8 mouse cellular contexts compared by ENCODE assay signal in genomic region chr2:146958951-146959821, GRCm38 (mm10). TPM values are rescaled to one million over a fixed set of nuclear protein-coding genes. Genes with fewer than 3 reads are reported as not detected.
A peak's percentile ranks its signal among the peaks of the same experiment; 100 is the strongest.
DNase-seq lines count a peak whose midpoint lies in the region; ATAC-seq and TF ChIP-seq lines count a peak whose summit lies in the region.

No protein-coding gene starts in this region.

- TF ChIP-seq RAD21 in MEL (IDR thresholded peaks at IDR 0.05; ENCODE audit: low read depth, low read length): peak; percentile 80

- H3K79me2 ChIP-seq in MEL (ENCODE audit: control insufficient read depth, insufficient read depth, low read length, poor library complexity): no peaks in the 10 kb centered on the region

- H3K9me3 ChIP-seq in MEL (replicated peaks; ENCODE audit: insufficient read depth, low read length): no peaks in the 10 kb centered on the region

- DNase-seq in MEL (ENCODE audit: low read depth, low spot score): peak; percentile 86
- peak; percentile 71 to 82 for DNase-seq in cerebellum, adult 2 months
- DNase-seq in forelimb bud, embryonic 11.5 days (ENCODE audit: low read depth, low spot score): peak; percentile 83
- DNase-seq in heart, postnatal 4 days: peak; percentile 91
- peak; percentile 72 to 88 for DNase-seq in layer of hippocampus, adult 2 months (ENCODE audit: low spot score in 2 of 2)
- DNase-seq in lung, adult 2 months: peak; percentile 84
- peak; percentile 64 for DNase-seq in testis, postnatal 14 days (ENCODE audit: low spot score)

- ATAC-seq in neutrophil, adult 5-6 weeks (ENCODE audit: extremely low read depth, insufficient number of reproducible peaks, low FRiP score, poor library complexity, severe bottlenecking): peak; percentile 83; the same call in 1 of the 2 replicates

- WGBS in cerebellum, adult 2 months: 3% methylated on average over 21 of the region's 21 CpGs
- WGBS in lung, adult 2 months: 5% methylated on average over 21 of the region's 21 CpGs

- peak overlapping the region; percentile 33; the same call in 1 of the 2 replicates for H3K9ac ChIP-seq in MEL (ENCODE audit: control insufficient read depth, low read depth, low read length, poor library complexity, severe bottlenecking)

- H3K27ac ChIP-seq in MEL (ENCODE audit: control insufficient read depth, low read depth, low read length): no peak overlapping the region
- peak overlapping the region; percentile 20; the same call in 1 of the 2 replicates for H3K27ac ChIP-seq in cerebellum, adult 2 months (ENCODE audit: insufficient read depth, low read length)
- peak overlapping the region; percentile 85 for H3K27ac ChIP-seq in layer of hippocampus, adult 2 months

- peak; percentile 49 to 95 (median 76) for TF ChIP-seq CTCF in MEL (IDR thresholded peaks at IDR 0.05 in 2 of 3, conservative IDR thresholded peaks at IDR 0.05 in 1 of 3; ENCODE audit: control insufficient read depth in 1 of 3, insufficient read depth in 1 of 3, low read depth in 2 of 3, low read length in 3 of 3, poor library complexity in 1 of 3, severe bottlenecking in 1 of 3)
- TF ChIP-seq CTCF in cerebellum, adult 2 months (IDR thresholded peaks at IDR 0.05; ENCODE audit: borderline replicate concordance, insufficient read depth, low read depth, low read length): peak; percentile 75
- TF ChIP-seq CTCF in layer of hippocampus, adult 2 months (conservative IDR thresholded peaks at IDR 0.05): peak; percentile 86
- TF ChIP-seq CTCF in lung, adult 2 months (IDR thresholded peaks at IDR 0.05; ENCODE audit: insufficient read depth, low read length): peak; percentile 77

- no peak for TF ChIP-seq POLR2A in MEL (IDR thresholded peaks at IDR 0.05; ENCODE audit: control insufficient read depth in 1 of 2, insufficient read depth in 1 of 2, low read depth in 1 of 2, low read length in 2 of 2, poor library complexity in 1 of 2)
- no peak for TF ChIP-seq POLR2A in cerebellum, adult 2 months (IDR thresholded peaks at IDR 0.05; ENCODE audit: borderline replicate concordance, insufficient read depth, low read length)
- TF ChIP-seq POLR2A in lung, adult 2 months (IDR thresholded peaks at IDR 0.05; ENCODE audit: borderline replicate concordance, extremely low read depth, low read depth, low read length): no peak

- H3K27me3 ChIP-seq in MEL (ENCODE audit: control insufficient read depth in 1 of 2, insufficient read depth in 2 of 2, low read length in 2 of 2): no peaks in the 10 kb centered on the region
- H3K27me3 ChIP-seq in cerebellum, adult 2 months (ENCODE audit: control insufficient read depth, insufficient read depth, low read length): no peaks in the 10 kb centered on the region

- no peaks in the 10 kb centered on the region for H3K4me1 ChIP-seq in MEL (ENCODE audit: control insufficient read depth in 1 of 2, insufficient read depth in 2 of 2, low read length in 2 of 2)
- no peaks in the 10 kb centered on the region for H3K4me1 ChIP-seq in cerebellum, adult 2 months (ENCODE audit: control insufficient read depth, insufficient read depth, low read length)
- no peaks in the 10 kb centered on the region for H3K4me1 ChIP-seq in lung, adult 2 months (ENCODE audit: control insufficient read depth, insufficient read depth, low read length)

- TF ChIP-seq EP300 in MEL (IDR thresholded peaks at IDR 0.05; ENCODE audit: low read depth in 1 of 2, low read length in 2 of 2): no peak

- H3K4me3 ChIP-seq in MEL (ENCODE audit: control insufficient read depth in 1 of 2, insufficient read depth in 1 of 2, low read depth in 2 of 2, low read length in 2 of 2): peak overlapping the region in 1 of 2 experiments; percentile 51; a peak in 2 of 4 replicates
- H3K4me3 ChIP-seq in cerebellum, adult 2 months (replicated peaks; ENCODE audit: insufficient read depth, low read depth, low read length): peak overlapping the region; percentile 23
- H3K4me3 ChIP-seq in layer of hippocampus, adult 2 months: peak overlapping the region; percentile 59
- H3K4me3 ChIP-seq in lung, adult 2 months (replicated peaks; ENCODE audit: extremely low read depth, low read depth, low read length): peak overlapping the region; percentile 50

- H3K36me3 ChIP-seq in MEL (ENCODE audit: control insufficient read depth in 1 of 2, insufficient read depth in 2 of 2, low read length in 2 of 2): no peaks in the 10 kb centered on the region

TF ChIP-seq in MEL, 35 proteins besides CTCF, POLR2A, EP300 and RAD21:
- no peak for TF ChIP-seq RCOR1 (IDR thresholded peaks at IDR 0.05; ENCODE audit: low read depth, low read length)
- TF ChIP-seq POLR2AphosphoS5 (IDR thresholded peaks at IDR 0.05; ENCODE audit: borderline replicate concordance, low read depth, low read length): no peak
- TF ChIP-seq ZKSCAN1 (IDR thresholded peaks at IDR 0.05; ENCODE audit: low read depth, low read length): no peak
- peak; percentile 85 for TF ChIP-seq ZC3H11A (IDR thresholded peaks at IDR 0.05; ENCODE audit: low read depth, low read length)
- TF ChIP-seq MEF2A (IDR thresholded peaks at IDR 0.05; ENCODE audit: extremely low read depth, insufficient replicate concordance, low read depth, low read length, poor library complexity, severe bottlenecking): no peak
- no peak for TF ChIP-seq GABPA (IDR thresholded peaks at IDR 0.05; ENCODE audit: low read depth, low read length)
- TF ChIP-seq MXI1 (IDR thresholded peaks at IDR 0.05; ENCODE audit: low read depth, low read length): no peak; the same call in 1 of the 2 replicates
- TF ChIP-seq HCFC1 (IDR thresholded peaks at IDR 0.05; ENCODE audit: low read depth, low read length): no peak
- TF ChIP-seq SIN3A (IDR thresholded peaks at IDR 0.05; ENCODE audit: low read length): peak; percentile 59; the same call in 1 of the 2 replicates
- TF ChIP-seq MYC (IDR thresholded peaks at IDR 0.05; ENCODE audit: low read depth, low read length): peak; percentile 91
- TF ChIP-seq TAL1 (IDR thresholded peaks at IDR 0.05; ENCODE audit: low read length): no peak
- no peak for TF ChIP-seq ZNF384 (IDR thresholded peaks at IDR 0.05; ENCODE audit: low read depth, low read length)
- TF ChIP-seq ELF1 (IDR thresholded peaks at IDR 0.05; ENCODE audit: low read depth, low read length): no peak
- 0 out of 2 replicates have a peak, but pooled peaks have one; percentile 7 for TF ChIP-seq GATA1 (IDR thresholded peaks at IDR 0.05; ENCODE audit: low read depth, low read length)
- TF ChIP-seq MAZ (IDR thresholded peaks at IDR 0.05; ENCODE audit: low read depth, low read length): no peak
- TF ChIP-seq USF2 (IDR thresholded peaks at IDR 0.05; ENCODE audit: borderline replicate concordance in 1 of 2, insufficient read depth in 1 of 2, low read depth in 1 of 2, low read length in 2 of 2): no peak
- peak; percentile 94 for TF ChIP-seq BHLHE40 (IDR thresholded peaks at IDR 0.05; ENCODE audit: borderline replicate concordance, low read depth, low read length)
- TF ChIP-seq TCF12 (IDR thresholded peaks at IDR 0.05; ENCODE audit: low read depth, low read length): no peak
- no peak for TF ChIP-seq TBP (IDR thresholded peaks at IDR 0.05; ENCODE audit: low read depth, low read length)
- TF ChIP-seq POLR2AphosphoS2 (IDR thresholded peaks at IDR 0.05; ENCODE audit: low read length): no peak
- TF ChIP-seq MAX (IDR thresholded peaks at IDR 0.05; ENCODE audit: low read length): peak; percentile 78
- TF ChIP-seq ETS1 (IDR thresholded peaks at IDR 0.05; ENCODE audit: low read depth, low read length): no peak
- no peak for TF ChIP-seq E2F4 (IDR thresholded peaks at IDR 0.05; ENCODE audit: borderline replicate concordance, low read depth, low read length)
- TF ChIP-seq ZMIZ1 (IDR thresholded peaks at IDR 0.05; ENCODE audit: low read depth, low read length): no peak
- TF ChIP-seq NELFE (IDR thresholded peaks at IDR 0.05; ENCODE audit: low read depth, low read length): no peak
- no peak for TF ChIP-seq MAFK (IDR thresholded peaks at IDR 0.05; ENCODE audit: borderline replicate concordance, low read depth, low read length)
- no peak for TF ChIP-seq MYB (IDR thresholded peaks at IDR 0.05; ENCODE audit: low read depth, low read length)
- no peak for TF ChIP-seq JUND (IDR thresholded peaks at IDR 0.05; ENCODE audit: low read depth, low read length)
- TF ChIP-seq SMC3 (IDR thresholded peaks at IDR 0.05; ENCODE audit: low read depth, low read length): peak; percentile 85
- TF ChIP-seq KAT2A (conservative IDR thresholded peaks at IDR 0.05; ENCODE audit: low read depth, low read length): no peak
- TF ChIP-seq USF1 (IDR thresholded peaks at IDR 0.05; ENCODE audit: low read depth, low read length): peak; percentile 64; the same call in 1 of the 2 replicates
- TF ChIP-seq CHD1 (IDR thresholded peaks at IDR 0.05; ENCODE audit: low read depth, low read length): no peak

RNA-seq across cellular contexts. Expression of gene Xrn2, which starts 53.6 kb away (rescaled TPM):
- total RNA-seq in MEL (2012; rRNA removed): 98.0 and 114 TPM in 2 replicates
- 100 to 1,000 TPM in 1 of 2 experiments, not detected in 1; 108 TPM for polyA plus RNA-seq in MEL (2012; ENCODE audit: insufficient read depth in 1 of 2, insufficient read length in 2 of 2, low read depth in 1 of 2, low replicate concordance in 2 of 2, missing spikeins in 1 of 2)
- 27.3 and 31.7 TPM in 2 replicates for polyA plus RNA-seq in cerebellum, adult 2 months (2012; rRNA removed)
- 10 to 100 TPM; 49.7 to 56.8 TPM for total RNA-seq in heart, postnatal 4 days (2021)
- total RNA-seq in layer of hippocampus, adult 2 months (2021): 10 to 100 TPM; 46.6 to 47.5 TPM
- 16.9 and 30.0 TPM in 2 replicates for polyA plus RNA-seq in lung, adult 2 months (2012; rRNA removed)
- 235 and 242 TPM in 2 replicates for total RNA-seq in neutrophil, adult 5-6 weeks (2017)
